Mouse (Mus musculus) left cerebral cortex, postnatal 36 days (tissue): ENCODE measurements around the gene Rcvrn. TPM values are rescaled to one million over a fixed set of nuclear protein-coding genes. Genes with fewer than 3 reads are reported as not detected.
A peak's percentile ranks its signal among the peaks of the same experiment; 100 is the strongest.

Source experiments
- DNase-seq, 2 experiments: peaks; one replicate each; pipeline ENCODE4 v3.0.0; 2021 to 2022; ENCODE audit warnings: low spot score in 2 of 2, mixed read lengths in 1 of 2
- intact Hi-C: fragments of 180-260 bp; cut with DNase I; formaldehyde crosslinking; loops from one replicate; pipeline ENCODE4 v1.15.1; 2025
- total RNA-seq, 2 experiments: library from RNA; stranded (reverse); gene quantifications; 2 replicates each; pipeline ENCODE4 v1.2.3; 2021

Gene Rcvrn
- total RNA-seq = 1 to 10 TPM; 1.1 to 2.5 TPM

DNA sequence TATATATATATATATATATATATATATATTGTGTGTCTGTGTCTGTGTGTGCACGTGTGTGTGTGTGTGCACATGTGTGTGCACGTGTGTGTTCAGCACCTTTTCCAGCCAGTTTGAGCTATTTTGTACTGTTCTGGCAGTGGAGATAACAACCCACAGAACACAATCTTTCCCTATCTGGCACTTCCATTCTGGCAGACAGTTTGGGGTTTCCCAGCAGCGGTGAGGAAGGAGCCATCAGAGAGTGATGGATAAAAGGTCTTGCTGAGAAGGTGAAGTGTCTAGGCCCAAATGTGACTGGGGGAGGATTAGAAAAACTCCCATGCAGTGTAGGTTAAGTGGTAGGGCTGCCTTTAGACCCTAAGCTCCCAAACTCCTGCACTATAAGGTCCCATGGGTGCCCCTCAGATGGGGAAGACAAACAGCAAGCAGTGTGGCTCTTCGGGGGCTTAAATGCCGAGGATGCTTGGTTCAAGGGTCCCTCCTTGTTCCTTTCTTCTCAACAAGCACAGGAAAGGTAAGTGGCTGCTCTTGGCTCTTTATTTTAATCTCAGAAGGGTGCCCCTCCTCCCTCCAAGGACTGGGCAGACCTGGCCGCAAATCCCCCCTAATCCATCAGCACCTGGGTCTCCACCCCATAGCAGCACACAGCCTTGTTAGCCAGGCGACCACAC is at the start of gene Rcvrn:
TSS of gene Rcvrn (plus strand) at position 624 of the 674 bp plus-strand sequence.
- no peak for DNase-seq
- intact Hi-C loops = no loop called here

DNA sequence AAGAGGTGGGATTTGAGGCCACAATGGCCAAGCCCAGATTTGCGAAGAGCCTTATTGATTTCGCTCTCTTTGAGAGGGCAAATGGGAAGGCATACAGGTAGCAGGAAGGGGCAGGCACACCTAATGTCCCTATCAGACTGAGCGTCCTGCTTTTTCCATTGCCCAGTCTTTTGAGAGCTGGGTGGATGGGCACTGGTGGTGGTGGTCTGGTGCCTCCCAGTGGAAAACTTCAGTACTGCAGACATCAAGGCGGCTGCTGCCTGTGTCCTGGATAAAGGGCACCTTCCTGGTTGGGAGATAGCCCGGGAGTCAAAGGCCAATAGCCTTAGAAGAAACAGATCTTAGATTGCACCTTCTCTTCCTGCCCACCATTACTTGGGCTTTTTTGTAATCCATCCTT is 47.4 kb upstream of the Rcvrn start:
- intact Hi-C loops = loop anchor here (2.0 to 5.0 kb wide), 4 partner anchors 50 to 275 kb away; no protein-coding TSS in a partner anchor
- peak; percentile 61 to 71 for DNase-seq

DNA sequence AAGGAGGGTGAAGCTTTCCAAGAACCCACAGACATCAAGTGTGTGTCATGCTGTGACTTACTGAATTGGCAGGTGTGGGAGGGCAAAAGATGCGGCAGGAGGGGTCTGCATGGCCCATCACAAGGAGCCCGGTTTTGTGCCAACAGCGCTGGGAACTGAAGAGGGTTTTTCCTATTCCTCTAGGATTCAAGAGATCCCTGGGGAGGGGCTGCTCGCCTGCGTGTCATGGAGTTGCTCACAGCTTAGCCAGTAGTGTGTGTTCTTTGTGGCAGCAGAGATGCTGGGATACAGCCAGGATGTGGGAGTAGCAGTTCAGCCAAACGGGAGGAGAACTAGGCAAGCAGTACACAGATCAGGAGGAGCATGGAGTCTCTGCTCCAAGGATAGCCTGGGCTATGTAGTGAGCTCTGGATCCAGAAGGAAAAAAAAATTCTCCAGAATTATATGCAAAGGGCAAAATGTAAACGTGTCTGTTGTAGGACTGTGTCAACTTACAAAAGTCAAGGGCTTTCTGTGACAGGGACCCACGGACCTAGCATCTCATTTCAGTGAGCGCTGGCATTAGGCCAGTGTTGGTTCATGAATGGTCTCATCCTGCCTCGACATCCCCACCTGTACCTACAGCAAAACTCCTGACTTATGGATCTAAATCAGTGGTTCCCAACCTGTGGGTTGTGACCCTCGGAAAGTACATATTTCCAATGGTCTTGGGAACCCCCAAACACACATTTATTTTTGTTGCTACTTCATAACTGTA is 46.3 kb upstream of the Rcvrn start:
- intact Hi-C loops = loop anchor here (5.0 kb wide), 3 partner anchors 52 to 222 kb away; no protein-coding TSS in a partner anchor
- peak; percentile 73 to 79 for DNase-seq

DNA sequence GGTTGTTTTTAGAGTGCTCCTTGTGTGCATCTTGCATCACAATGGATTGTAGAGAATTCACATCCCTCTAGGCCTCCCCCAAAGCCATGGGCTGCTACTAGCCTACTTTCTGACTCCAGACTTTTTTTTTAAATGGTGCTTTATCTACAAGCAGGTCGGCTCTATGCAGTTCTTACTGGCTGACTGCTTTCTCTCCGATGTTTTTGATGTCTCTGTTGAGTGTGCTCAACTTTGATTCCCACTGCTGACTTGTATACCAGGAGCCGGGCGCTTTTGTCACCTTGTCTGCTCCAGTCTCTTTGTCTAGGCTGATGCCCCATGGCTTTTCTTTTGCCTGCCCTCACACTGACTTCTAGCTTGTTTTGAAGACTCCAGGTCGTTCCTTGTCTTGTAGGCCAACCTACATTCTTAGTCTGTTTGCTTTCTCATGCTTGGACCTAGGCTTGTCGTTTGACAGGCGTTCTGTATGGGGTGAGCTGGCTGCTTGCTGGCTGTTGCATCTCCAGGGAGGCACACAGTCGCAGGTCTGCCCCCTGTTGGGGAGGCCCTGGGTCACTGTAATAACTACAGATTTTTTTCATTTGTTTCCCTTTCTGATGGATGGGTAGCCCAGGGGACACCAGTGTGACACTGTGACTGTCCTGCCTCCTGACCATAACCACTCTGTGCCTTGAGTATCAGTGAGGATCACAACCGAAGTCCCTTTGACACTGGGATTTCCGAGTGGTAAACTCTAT is 45.0 kb upstream of the Rcvrn start:
- intact Hi-C loops = loop anchor here (5.0 to 10.0 kb wide), 4 partner anchors 53 to 535 kb away; no protein-coding TSS in a partner anchor

DNA sequence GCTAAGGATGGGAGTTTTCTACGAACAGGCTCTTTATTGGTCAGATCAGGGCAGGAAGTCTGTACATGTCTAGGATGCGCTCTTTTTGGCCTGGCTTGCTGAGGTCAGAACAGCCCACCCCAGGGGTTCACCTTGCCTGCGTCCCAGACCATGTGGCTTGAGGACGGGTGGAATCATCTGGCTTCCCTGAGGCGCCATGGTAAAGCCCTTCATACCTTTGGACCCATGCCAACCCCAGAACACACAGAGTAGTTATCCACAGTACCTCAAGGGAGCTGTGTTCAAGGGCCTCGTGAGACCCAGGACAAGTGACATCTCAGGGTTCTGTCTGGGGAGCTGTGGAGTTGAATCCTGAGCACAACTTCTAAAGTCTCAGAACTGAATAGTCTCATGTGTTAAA is 43.4 kb upstream of the Rcvrn start:
- intact Hi-C loops = loop anchor here (10.0 kb wide), 1 partner anchor 537 kb away; no protein-coding TSS in a partner anchor
- no peak for DNase-seq

More for the DNA sequence above, 45.0 kb upstream of the Rcvrn start:
- DNase-seq = no peak

DNA sequence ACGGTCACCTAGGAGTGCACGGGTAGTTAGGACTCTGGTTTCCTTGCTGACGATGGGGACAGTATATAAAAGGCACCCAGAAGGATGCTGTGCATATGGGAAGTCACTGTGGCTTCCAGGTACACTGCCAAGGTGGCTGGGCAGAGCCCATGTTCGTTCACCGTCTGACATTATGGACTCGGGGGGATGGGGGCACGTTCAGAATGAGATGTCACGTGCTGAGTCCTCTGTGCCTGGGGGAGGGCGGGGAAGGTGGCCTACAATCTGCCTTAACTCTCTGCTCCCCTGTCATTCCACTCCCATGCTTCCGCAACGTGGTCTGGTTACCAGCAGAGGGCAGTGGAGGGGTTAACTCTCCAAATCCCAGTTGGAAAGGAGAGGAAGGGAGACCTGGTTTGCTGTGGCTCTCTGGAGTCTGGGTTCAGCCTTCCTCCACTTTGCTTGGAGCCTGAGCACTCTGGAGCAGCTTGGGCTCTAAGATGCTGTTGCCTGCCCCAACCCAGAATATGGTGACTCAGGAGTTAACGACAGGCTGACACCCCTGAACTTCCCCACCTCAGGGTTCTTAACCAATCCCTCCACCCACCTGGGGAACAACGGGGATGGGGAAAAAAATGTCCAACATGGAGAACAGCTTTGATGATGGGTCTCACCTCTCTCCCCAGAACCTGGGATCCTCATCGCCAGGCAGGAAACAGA is 42.8 kb upstream of the Rcvrn start:
- no peak for DNase-seq

DNA sequence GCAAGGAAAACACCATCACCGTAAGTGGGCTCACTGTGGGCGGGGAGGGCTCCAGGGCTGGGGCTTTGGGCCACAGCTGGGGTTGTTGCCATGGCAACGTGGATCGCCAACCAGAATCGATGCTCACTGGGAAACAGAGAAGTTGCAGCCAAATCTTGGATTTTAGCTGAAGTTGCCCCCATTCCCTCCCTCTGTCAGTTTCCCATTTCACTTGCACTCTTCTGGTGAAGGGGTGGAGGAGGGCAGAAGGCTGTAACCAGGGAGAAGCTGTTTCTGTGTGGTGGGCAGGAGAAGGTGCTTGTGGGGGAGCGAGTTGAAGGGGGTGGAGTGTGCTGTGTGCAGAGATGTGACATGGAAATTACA is 42.3 kb upstream of the Rcvrn start:
- DNase-seq = no peak
- intact Hi-C loops = loop anchor here (10.0 kb wide), 1 partner anchor 538 kb away; no protein-coding TSS in a partner anchor

More for the DNA sequence above, 42.8 kb upstream of the Rcvrn start:
- intact Hi-C loops = loop anchor here (10.0 kb wide), 1 partner anchor 538 kb away; no protein-coding TSS in a partner anchor

DNA sequence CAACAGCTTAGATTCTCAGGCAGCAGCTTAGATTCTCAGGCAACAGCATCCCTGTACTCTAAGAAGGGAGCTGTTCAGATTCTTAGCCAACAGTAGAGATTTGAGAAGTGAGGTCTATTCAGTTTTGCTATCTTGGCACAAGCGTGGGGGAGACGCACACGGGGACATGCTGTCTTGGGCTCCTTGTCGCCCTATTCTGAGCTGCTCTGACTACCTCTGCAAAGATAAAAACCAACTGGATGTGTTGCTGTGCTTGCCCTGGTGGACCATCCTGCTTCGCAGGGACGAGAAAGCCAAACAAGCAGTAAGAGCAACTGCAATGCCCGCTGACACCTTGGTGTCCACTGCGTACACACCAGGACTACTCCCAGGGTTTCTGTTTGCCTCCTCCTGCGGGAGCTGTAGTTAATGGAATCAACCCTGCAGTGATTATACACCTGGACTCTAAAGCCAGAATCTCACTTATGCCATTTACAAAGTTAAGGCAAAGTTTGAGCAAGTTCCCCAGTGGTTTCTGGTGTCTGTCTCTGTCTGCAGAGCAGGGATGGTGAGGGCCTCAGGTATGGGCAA is 41.5 kb upstream of the Rcvrn start:
- intact Hi-C loops = loop anchor here (10.0 kb wide), 1 partner anchor 539 kb away; no protein-coding TSS in a partner anchor
- no peak for DNase-seq

DNA sequence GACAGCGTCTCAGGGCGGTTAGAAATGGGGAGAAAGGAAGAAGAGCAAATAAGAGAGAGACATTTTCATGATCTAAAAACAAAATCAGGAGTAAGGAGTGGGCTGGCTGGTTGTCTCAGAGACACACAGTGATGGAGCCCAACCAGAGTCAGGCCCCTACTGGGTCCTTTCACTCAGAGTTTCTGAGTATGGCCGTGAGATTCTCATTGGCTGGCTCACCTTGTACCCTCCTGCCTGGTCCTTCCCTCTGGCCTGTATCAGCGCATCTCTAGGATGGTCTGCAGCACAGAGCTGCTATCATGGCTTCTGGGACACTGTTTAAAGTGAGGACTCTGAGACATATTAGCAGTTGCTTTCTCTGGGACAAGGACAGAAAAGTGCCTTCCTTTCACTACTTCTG is 40.6 kb upstream of the Rcvrn start:
- no peak for DNase-seq
- intact Hi-C loops = loop anchor here (10.0 kb wide), 1 partner anchor 540 kb away; no protein-coding TSS in a partner anchor

DNA sequence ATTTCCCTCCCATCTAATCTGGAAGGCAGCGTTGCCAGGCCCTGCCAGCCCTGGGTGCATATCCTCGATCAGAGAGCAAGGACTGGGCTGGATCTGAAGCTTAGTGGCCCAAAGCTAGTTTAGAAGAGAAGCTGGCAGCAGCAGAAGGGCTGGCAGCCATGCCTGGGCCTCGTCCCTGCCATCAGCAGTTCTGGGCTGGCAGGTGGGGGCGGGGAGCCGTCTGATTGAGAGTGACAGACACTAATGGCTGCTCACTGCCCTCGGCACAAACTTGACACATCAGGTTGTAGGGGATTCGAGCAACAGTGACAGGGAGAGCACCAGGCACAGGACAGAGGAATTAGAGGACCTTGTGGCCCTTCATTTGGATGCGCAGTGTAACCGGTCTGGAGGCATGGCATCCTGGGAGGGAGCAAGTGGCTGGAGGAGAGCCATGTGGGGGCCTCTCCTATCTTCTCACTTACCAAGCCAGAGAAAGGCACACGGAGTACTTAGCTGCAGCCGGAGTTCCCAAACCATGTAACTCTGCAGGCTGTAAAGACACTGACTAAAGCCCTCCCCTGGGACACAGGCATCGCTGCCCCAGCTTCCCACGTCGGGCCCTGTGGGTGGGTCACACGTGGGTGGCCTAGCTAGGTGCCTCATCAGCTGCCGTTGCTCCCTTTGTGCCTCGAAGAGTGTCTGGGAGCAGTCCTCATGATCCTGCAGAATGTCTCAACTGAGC is 39.7 kb upstream of the Rcvrn start:
- DNase-seq = no peak
- intact Hi-C loops = loop anchor here (10.0 kb wide), 1 partner anchor 541 kb away; no protein-coding TSS in a partner anchor

DNA sequence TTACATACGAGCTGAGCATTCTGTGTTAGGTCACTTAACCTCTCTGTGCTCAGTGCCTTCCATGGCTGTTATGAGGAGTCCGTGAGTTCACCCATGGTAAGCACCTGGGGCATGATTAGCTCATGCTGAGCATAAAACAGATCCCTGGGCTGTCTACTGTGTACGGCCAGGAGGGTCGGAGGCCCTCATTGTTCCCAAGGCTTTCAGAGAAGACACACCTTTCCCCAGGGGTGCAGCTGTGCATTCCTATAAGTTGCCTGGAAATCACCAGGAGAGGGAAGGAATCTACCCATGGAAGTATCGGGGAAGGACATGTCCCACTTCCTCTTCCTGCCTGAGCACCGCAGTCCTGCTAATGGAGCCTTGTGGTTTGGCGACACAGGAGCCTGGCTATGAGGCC is 38.8 kb upstream of the Rcvrn start:
- DNase-seq = no peak
- intact Hi-C loops = loop anchor here (10.0 kb wide), 1 partner anchor 542 kb away; no protein-coding TSS in a partner anchor

DNA sequence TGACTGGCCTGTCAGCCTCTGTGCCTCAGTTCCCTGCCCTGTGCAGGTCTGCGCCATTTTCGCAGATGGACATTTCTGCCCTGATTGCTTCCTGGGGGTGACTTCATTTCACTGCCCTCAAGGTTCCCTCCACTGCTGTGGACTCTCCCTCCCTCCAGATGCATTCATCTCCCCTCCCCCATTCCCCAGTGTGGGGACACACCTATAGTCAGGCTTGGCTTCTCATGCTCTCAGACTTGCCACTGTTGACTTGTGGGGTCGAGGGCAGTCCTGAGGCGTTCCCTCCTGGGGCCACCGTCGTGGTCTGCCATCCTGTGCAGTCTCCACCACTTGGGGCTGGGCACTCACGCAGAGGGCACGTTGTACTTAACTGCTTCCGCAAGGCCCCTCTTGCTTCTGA is 38.3 kb upstream of the Rcvrn start:
- intact Hi-C loops = loop anchor here (10.0 kb wide), 1 partner anchor 542 kb away; no protein-coding TSS in a partner anchor
- DNase-seq = no peak

DNA sequence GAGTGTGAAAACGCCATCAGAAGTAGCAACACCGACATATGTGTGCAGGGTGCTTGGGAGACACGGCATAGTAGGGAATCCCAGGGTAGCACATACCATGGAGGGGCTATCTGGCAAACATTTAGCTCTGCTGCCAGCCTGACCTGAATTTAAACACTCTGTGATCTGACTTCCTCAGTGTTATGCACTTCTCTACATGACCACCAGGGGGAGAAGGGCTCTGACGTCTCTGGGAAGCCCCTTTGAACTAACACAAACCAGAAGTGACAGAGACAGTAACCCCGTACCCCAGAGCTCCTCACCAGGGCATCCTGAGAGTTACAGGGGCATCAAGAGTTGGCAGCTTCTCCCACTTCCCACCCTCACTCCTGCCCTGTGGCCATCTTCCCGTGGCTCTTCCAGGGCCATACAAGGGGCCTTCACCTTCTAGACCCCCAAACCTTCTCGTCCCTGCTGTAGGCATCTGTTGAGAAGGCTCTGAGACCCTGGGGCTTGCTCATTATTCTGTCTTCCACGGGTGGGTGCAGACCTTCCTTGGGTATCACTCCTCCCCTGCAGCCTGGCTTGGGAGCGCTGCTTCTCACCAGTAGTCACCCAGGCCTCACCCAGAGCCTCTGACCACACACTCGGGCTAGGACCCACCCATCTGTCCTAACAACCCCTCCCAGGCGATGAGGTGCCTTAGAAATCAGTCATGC is 37.3 kb upstream of the Rcvrn start:
- intact Hi-C loops = loop anchor here (10.0 kb wide), 1 partner anchor 543 kb away; no protein-coding TSS in a partner anchor
- no peak for DNase-seq

DNA sequence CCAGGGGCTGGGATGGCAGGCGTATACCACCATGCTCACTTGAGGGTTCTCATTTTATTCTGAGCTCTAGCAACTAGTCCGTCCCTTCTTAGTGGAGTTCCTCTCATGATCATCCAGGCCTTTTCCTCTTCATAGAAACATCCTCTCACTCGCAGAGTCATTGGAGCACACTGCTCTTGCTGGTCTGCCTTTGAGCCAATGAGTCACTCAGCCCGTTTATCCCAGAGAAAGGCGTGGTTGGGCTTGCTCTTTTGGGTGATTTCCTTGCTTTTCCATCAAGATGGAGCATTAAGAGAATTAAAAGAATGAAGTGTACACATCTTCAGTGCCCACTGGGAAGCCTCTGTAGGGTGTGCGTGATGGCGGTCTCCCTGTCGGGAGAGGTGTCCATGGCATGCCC is 33.7 kb upstream of the Rcvrn start:
- DNase-seq = no peak
- intact Hi-C loops = no loop called here

DNA sequence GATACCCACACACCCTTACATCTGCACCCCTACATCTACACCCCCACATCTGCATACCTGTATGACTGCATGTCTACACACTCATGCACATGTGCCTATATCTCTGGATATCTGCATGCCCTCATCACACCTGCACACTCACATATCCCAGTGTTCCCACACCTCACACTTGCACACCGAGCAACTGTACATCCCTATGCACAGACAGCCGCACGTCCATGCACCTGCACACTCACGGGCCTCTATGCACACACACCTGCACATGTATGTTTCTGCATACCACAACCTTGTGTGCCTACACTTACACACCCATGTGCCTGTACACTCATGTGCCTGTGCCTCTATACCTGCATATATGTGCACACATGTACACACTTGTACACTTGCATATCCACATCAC is 31.7 kb upstream of the Rcvrn start:
- DNase-seq = no peak
- intact Hi-C loops = no loop called here

DNA sequence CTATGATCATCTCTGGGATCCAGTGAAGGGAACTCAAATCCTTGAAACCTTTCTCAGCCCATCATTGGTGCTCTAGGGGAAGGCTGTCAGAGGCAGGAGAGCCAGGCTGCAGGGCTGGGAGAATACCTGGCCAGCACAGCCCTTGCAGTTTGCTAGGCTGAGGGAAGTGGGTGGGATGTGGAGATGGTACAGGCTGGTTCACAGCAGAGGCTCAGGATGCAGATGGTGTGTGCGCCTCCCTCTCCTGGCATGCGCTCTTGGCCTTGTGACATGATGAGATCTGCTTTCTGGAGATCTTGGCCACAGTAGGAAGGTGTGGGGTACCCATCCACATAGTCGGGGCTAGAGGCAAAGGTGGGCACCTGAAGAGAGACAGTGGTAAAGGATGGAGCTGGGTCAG is 30.9 kb upstream of the Rcvrn start:
- peak; percentile 73 to 85 for DNase-seq
- intact Hi-C loops = no loop called here

DNA sequence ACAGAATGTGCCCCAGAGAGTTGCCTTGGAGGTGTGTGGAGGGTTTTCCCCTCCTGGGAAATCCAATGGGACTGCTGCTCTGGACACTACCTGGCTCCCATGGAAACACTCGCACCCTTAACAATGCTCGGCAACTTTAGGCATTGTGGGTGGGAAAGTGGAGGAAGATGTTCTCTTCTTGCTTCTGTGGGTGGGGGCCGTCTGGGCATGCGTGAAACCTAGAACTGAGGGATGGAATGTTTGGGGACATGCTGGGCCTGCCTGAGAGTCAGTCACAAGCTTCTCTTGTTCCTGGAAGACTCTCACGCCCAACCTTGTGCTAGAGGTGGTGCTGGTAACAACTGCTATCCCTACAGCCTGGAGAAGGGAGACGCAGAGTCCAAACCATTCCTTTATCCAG is 30.2 kb upstream of the Rcvrn start:
- intact Hi-C loops = loop anchor here (5.0 kb wide), 1 partner anchor 68 kb away; no protein-coding TSS in a partner anchor
- DNase-seq = peak; percentile 76 to 79
